Mouse (Mus musculus) small intestine, adult 2 months (tissue): ENCODE measurements around the gene Gm20379.

Source experiments
- CTCF ChIP-seq: fragments of 200-500 bp; IDR thresholded peaks from 2 replicates; pipeline ENCODE4 v1.5.1; 2012; ENCODE audit warnings: low read depth, mild to moderate bottlenecking, control low read depth, inconsistent platforms, low read length, moderate library complexity, mixed read lengths; ENCODE audit not compliant: insufficient replicate concordance, insufficient read length; ENCODE audit errors: extremely low read depth
- POLR2A ChIP-seq: fragments of 200-500 bp; IDR thresholded peaks from 2 replicates; pipeline ENCODE4 v1.6.1; 2012; ENCODE audit warnings: low read depth, mild to moderate bottlenecking, control low read depth, inconsistent platforms, low read length, moderate library complexity

- TF ChIP-seq CTCF (no peak), POLR2A (no peak)
These were observed at the start of gene Gm20379 for GRCm38 (mm10) chr13:92305680-92306079.
